Mouse (Mus musculus) heart, adult 18-20 months (tissue): ENCODE results near the gene Gm9970. TPM values are rescaled to one million over a fixed set of nuclear protein-coding genes. Genes with fewer than 3 reads are reported as not detected.
"Not testable (repeated sequence)": the region's sequence is repeated elsewhere in the genome, so short reads cannot be mapped to it uniquely, and the experiment has no call there.

Source experiments
- DNase-seq, 2 experiments: peaks; one replicate each; pipeline ENCODE4 v3.0.0; 2021 to 2022; ENCODE audit warnings: mixed read lengths in 1 of 2
- total RNA-seq, 2 experiments: library from RNA; stranded (reverse); gene quantifications; 2 replicates each; pipeline ENCODE4 v1.2.3; 2021

Gm9970 gene
- total RNA-seq, 2 experiments from 2014 or later, result not detected

- DNase-seq, result no peak
These were observed 18.3 kb downstream of the Gm9970 start for GRCm38 (mm10) chr5:31222696-31223095.

GRCm38 (mm10) chr5:31221304-31221945 is 19.6 kb downstream of the Gm9970 start:
- peak in 1 of 2 experiments; percentile 20 for DNase-seq

- peak; percentile 98 to 99 for DNase-seq
These were observed 20.4 kb downstream of the Gm9970 start, which contains the start of gene Ppm1g for GRCm38 (mm10) chr5:31220448-31221303. Gene Ppm1g (minus strand): TSS chr5:31220687.

DNA sequence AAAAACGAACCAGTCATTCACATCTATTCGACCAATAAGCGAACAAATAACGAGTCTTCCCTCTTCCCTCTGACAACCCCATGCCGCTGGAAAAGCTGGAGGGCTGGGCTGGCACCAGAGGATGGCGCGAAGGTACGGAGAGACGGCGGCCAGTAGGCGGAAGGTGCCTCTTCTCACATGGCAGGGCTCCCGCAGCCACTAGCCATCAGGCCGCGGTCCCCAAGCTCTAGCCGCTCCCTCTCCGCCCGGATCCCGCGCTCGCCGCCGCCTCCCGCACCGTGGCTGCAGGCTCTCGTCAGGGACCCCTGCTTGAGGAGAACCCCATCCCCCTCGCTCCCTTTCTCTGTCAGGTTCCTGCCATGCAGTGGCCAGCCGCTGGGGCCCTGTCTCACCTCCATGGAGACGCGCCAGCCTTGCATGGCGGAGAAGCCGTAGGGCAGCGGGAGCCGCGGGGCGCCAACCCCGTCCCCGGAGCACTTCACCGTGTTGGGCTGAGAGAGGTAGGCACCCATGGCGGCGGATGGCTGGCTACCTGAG is 21.1 kb downstream of the Gm9970 start:
- DNase-seq, result peak; percentile 51 to 64

DNA sequence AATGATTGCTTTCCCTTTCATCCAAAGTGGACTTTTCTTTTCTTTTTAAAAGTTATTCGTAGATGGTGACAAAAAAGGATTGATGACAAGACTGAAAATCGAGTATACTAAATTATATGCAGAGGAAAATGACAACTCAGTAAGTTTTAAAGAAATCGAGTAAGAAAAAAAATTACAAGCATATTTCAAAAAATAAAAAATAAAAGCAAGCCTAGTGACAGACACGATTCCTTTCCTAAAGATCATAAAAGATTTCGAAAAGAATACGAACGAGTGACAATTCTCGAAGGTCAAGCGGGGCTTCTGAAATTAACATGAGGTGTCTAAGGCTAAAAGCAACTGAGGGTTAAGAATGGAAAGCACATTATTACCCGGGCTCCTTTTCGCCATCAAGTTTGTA is 21.6 kb downstream of the Gm9970 start:
- DNase-seq, result no peak

- no peak for DNase-seq
These were observed 22.0 kb downstream of the Gm9970 start for GRCm38 (mm10) chr5:31219070-31219469.

DNA sequence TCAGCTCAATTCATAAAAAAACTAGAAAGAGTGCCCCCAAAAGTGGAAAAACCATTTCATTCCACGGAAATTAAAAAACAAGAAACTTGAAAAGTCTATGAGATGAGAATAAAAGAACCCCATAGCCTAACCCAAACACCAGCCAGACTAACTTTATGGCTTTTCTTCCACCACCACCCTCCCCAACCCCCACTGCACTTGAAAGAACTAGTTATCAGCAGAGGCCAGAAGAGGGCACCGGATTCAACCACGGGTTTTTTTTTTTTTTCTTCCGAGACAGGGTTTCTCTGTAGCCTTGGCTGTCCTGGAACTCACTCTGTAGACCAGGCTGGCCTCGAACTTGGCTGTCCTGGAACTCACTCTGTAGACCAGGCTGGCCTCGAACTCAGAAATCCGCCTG is 22.7 kb downstream of the Gm9970 start:
- no peak for DNase-seq

- not testable (repeated sequence) for DNase-seq
These were observed 24.5 kb downstream of the Gm9970 start for GRCm38 (mm10) chr5:31216554-31216953.

GRCm38 (mm10) chr5:31204421-31204820 is 36.6 kb downstream of the Gm9970 start:
- no peak for DNase-seq

DNA sequence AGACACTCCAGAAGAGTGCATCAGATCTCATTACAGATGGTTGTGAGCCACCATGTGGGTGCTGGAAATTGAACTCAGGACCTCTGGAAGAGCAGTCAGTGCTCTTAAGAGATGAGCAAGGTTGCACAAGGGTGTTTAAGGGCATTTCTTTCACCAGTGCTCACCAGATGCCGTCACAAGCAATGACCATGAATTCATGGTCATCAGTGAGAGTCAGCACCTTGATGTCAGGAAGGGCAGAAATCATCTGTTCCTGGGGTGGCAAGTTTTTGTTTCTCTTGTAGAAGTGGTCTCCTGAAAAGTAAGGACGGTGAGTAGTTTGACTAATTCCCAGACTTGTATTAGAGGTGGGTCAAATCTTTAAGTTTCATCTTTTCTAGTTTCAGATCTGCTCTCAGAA is 37.2 kb downstream of the Gm9970 start:
- no peak for DNase-seq

- no peak for DNase-seq
These were observed 38.1 kb downstream of the Gm9970 start for GRCm38 (mm10) chr5:31202933-31203332.

GRCm38 (mm10) chr5:31201742-31202590 is 39.1 kb downstream of the Gm9970 start, which contains the start of gene Zfp513:
Gene Zfp513 (minus strand): TSS chr5:31202303.
- DNase-seq, result peak; percentile 95 to 99

DNA sequence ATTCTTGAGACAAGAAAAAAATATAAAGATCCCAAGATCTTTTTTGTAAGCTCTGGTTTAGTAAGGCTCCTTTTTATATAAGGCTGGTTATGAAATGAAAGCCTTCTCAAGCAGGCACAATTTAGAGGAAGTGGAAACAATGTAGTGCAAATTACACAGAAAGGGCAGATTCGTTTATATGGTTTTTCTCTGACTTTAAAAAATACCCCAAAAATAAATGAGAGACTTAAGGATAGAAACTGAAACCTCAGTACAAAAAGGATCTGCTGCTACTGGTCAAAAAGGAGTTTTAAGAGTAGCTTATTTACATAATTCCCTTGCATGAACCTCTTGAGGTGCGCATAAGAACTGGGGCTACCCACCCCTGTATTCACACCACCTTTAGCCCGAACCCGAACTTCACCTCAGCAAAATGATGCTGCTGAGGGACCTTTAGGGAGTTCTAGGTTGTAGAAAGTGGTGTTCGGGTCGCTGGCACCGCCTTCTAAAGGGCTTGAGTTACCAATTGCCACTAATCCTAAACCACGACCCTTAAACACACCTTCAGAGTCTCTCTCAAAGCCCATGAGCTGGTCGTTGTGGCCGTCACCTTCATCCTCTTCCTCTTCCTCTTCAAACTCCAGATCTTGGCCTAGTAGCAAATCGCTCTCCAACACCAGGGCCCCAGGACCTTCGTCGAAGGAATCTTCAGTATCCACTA is 39.8 kb downstream of the Gm9970 start:
- DNase-seq, result no peak

GRCm38 (mm10) chr5:31200327-31200768 is 40.7 kb downstream of the Gm9970 start:
- DNase-seq, result no peak

DNA sequence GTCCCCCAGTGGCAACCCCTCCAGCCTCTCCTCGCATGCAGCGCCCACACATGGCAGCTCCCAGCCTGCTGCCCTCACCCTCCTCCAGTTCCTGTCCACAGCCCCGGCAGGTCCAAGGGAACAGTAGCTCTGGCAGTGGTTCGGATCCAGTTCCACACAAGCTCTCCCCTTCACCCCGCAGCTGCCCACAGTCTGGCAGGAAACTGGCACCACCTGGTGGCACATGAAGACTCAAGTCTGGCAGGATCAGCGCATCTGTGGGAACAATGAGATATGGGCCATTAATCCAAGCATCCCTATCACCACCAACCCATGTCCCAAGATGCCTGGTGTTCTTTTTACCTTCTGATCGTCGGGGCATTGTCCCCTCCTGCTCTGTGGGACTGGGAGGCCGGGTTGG is 41.1 kb downstream of the Gm9970 start:
- no peak for DNase-seq

DNA sequence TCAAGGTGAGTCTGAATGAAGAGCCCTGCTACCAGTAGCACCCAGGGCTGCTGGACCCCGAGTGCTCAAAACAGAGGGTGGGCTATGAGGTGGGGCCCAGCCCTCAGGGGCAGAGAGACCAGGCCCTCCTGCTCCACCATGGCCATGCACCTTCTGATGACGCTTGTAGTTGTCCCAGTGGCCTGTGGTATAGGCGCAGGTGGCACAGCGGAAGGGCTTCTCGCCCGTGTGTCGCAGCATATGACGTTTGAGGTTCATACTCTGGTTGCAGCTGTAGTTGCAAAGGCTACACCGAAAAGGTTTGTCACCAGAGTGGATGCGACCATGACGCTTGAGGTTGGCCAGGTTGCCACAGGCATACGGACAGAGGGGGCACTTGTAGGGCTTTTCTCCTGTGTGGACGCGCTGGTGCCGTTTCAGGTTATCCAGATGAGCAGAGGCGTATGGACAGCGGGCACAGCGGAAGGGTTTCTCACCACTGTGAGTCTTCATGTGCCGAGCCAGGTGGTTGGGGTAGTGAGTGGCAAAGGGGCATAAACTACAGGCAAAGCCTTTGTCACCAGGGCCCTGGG is 41.6 kb downstream of the Gm9970 start:
- no peak for DNase-seq

- no peak for DNase-seq
These were observed 42.3 kb downstream of the Gm9970 start for GRCm38 (mm10) chr5:31198616-31199320.

DNA sequence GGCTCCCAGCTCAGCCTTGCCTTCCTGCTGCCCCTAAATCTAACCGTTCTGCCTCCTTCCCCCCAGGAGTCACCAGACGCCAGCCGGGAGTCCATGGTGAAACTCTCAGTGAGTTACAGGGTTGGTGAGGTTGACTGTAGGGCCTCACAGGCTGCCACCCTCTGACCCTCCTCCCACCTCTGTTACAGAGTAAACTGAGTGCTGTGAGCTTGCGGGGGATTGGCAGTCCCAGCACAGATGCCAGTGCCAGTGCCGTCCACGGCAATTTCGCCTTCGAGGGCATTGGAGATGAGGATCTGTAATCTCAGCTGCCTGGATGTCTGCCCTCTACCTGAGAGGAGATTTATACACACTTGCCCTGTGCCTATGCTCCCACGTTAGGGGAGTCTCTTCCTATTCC is 42.9 kb downstream of the Gm9970 start:
- DNase-seq, result no peak

GRCm38 (mm10) chr5:31197072-31197471 is 44.0 kb downstream of the Gm9970 start:
- DNase-seq, result no peak

DNA sequence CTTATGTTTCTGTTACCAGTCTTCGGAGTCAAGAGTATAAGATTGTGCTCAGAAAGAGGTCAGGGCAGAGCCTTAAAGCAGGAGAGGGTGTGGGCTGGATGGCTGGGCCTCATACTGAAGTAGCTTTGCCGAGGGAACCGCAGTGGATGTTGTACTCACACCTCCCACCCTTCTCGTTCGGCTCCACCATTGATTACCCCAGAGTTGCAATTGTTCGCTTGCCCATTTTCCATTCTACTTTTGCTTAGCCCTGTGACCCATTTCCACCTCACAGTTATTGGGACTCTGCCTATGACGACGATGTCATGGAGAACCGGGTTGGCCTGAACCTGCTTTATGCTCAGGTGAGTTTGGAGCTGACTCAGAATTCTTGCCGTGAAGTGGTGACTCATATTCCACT is 44.8 kb downstream of the Gm9970 start:
- DNase-seq, result no peak
